Mouse (Mus musculus) hindbrain, embryonic 16.5 days (tissue): ENCODE data around the gene Urod. TPM values are rescaled to one million over a fixed set of nuclear protein-coding genes. Genes with fewer than 3 reads are reported as not detected.
A peak's percentile ranks its signal among the peaks of the same experiment; 100 is the strongest.

ENCODE experiments used
- ATAC-seq: fragments of 200-750 bp; cut with Nextera tagmentation; 2 replicates; pipeline ENCODE4 v1.8.0; 2017; ENCODE audit warnings: moderate TSS enrichment, moderate library complexity
- H3K27ac ChIP-seq: fragments of 300-500 bp; sonication (generic); 2 replicates; pipeline ENCODE4 v1.5.1; 2014; ENCODE audit warnings: low read depth, mild to moderate bottlenecking, control low read depth, low read length, moderate library complexity
- H3K27me3 ChIP-seq: fragments of 300-500 bp; sonication (generic); replicated peaks from 2 replicates; pipeline ENCODE4 v1.6.1; 2014; ENCODE audit warnings: low read length; ENCODE audit not compliant: control insufficient read depth, insufficient read depth
- H3K36me3 ChIP-seq: fragments of 300-500 bp; sonication (generic); 2 replicates; pipeline ENCODE4 v1.6.1; 2014; ENCODE audit warnings: mild to moderate bottlenecking, low read length, moderate library complexity, mixed read lengths; ENCODE audit not compliant: control insufficient read depth, insufficient read depth
- H3K4me1 ChIP-seq: fragments of 300-500 bp; sonication (generic); 2 replicates; pipeline ENCODE4 v1.6.1; 2014; ENCODE audit warnings: low read depth, low read length; ENCODE audit not compliant: control insufficient read depth, insufficient read depth
- H3K4me2 ChIP-seq: fragments of 300-500 bp; sonication (generic); 2 replicates; pipeline ENCODE4 v1.6.1; 2014; ENCODE audit warnings: mild to moderate bottlenecking, low read length, control low read depth, moderate library complexity
- H3K4me3 ChIP-seq: fragments of 300-500 bp; sonication (generic); 2 replicates; pipeline ENCODE4 v1.5.1; 2014; ENCODE audit warnings: mild to moderate bottlenecking, low read length, control low read depth, moderate library complexity
- H3K9ac ChIP-seq: fragments of 300-500 bp; sonication (generic); 2 replicates; pipeline ENCODE4 v1.6.1; 2014; ENCODE audit warnings: low read depth, mild to moderate bottlenecking, control low read depth, low read length, moderate library complexity
- H3K9me3 ChIP-seq: fragments of 300-500 bp; sonication (generic); 2 replicates; pipeline ENCODE4 v1.6.1; 2014; ENCODE audit warnings: mild to moderate bottlenecking, low read length, moderate library complexity; ENCODE audit not compliant: control insufficient read depth
- WGBS: fragments of 180-500 bp; shearing (Covaris S2); extraction: QIAGEN DNeasy Blood & Tissue Kit; methylation state at CpG from one replicate; pipeline ENCODE4 v1.1.7; 2014; 5-methylcytosine and 5-hydroxymethylcytosine counted together
- polyA plus RNA-seq: library from polyadenylated mRNA; unstranded; fragments of >200 nt; fragmentation: Nextera tagmentation; extraction: Ambion mirVana; gene quantifications from 2 replicates; pipeline ENCODE4 v1.2.1, GENCODE M21; 2015

Urod gene
- polyA plus RNA-seq, 1 experiment from 2014 or later, result 59.8 TPM

- no peak for ATAC-seq
Measured at GRCm38 (mm10) chr4:116954951-116955350, 39.3 kb downstream of the Urod start.

GRCm38 (mm10) chr4:116951642-116952041 lies 42.6 kb downstream of the Urod start:
- no peak overlapping the region for H3K4me3 ChIP-seq
- 43% methylated on average over 1 of the region's 1 CpGs for WGBS
- no peak for ATAC-seq
- no peak overlapping the region for H3K9ac ChIP-seq
- H3K27ac ChIP-seq, result no peak overlapping the region
- H3K4me1 ChIP-seq, result no peaks in the 10 kb centered on the region
- H3K27me3 ChIP-seq, result no peaks in the 10 kb centered on the region
- H3K4me2 ChIP-seq, result no peak overlapping the region
- no peaks in the 10 kb centered on the region for H3K36me3 ChIP-seq
- H3K9me3 ChIP-seq, result no peaks in the 10 kb centered on the region

More at GRCm38 (mm10) chr4:116954951-116955350, 39.3 kb downstream of the Urod start:
- Histone ChIP-seq H3K4me2 (no peak overlapping the region), H3K4me3 (no peak overlapping the region), H3K9me3 (no peaks in the 10 kb centered on the region), H3K36me3 (no peaks in the 10 kb centered on the region), H3K4me1 (no peaks in the 10 kb centered on the region), H3K27ac (no peak overlapping the region), H3K27me3 (no peaks in the 10 kb centered on the region), H3K9ac (no peak overlapping the region)
- WGBS, result 88% methylated on average over 7 of the region's 7 CpGs

- H3K9ac ChIP-seq, result no peak overlapping the region
- no peak overlapping the region for H3K4me3 ChIP-seq
- peak; percentile 50; the same call in 1 of the 2 replicates for ATAC-seq
- no peaks in the 10 kb centered on the region for H3K9me3 ChIP-seq
- no peak overlapping the region for H3K4me2 ChIP-seq
- H3K27me3 ChIP-seq, result no peaks in the 10 kb centered on the region
- peaks cover 3% of the 10 kb centered on the region for H3K4me1 ChIP-seq
- H3K27ac ChIP-seq, result no peak overlapping the region
- 20% methylated on average over 5 of the region's 5 CpGs for WGBS
- no peaks in the 10 kb centered on the region for H3K36me3 ChIP-seq
Measured at GRCm38 (mm10) chr4:116944055-116944454, 50.2 kb downstream of the Urod start.

GRCm38 (mm10) chr4:116942695-116943094 lies 51.5 kb downstream of the Urod start:
- Histone ChIP-seq H3K4me1 (peaks cover 3% of the 10 kb centered on the region), H3K9ac (no peak overlapping the region), H3K9me3 (no peaks in the 10 kb centered on the region), H3K36me3 (no peaks in the 10 kb centered on the region), H3K4me2 (no peak overlapping the region), H3K4me3 (no peak overlapping the region), H3K27ac (no peak overlapping the region), H3K27me3 (no peaks in the 10 kb centered on the region)
- WGBS, result 39% methylated on average over 2 of the region's 2 CpGs
- ATAC-seq, result no peak

Other genes starting within 250 kb of the Urod start
- 29.6 and 30.1 TPM in 2 replicates for gene Toe1, start 186.8 kb downstream of the Urod start, polyA plus RNA-seq
- gene Mutyh, start 186.7 kb downstream of the Urod start, polyA plus RNA-seq, result 6.8 and 9.1 TPM in 2 replicates
- 2.1 and 2.3 TPM in 2 replicates for gene Hpdl, start 172.7 kb downstream of the Urod start, polyA plus RNA-seq
- gene Zswim5, start 117.0 kb downstream of the Urod start, polyA plus RNA-seq, result 4.1 and 4.8 TPM in 2 replicates
- 22.0 and 23.9 TPM in 2 replicates for gene Hectd3, start 904 bp upstream of the Urod start, polyA plus RNA-seq
- 44.9 and 47.5 TPM in 2 replicates for gene Eif2b3, start 25.0 kb upstream of the Urod start, polyA plus RNA-seq
- gene Ptch2, start 101.7 kb upstream of the Urod start, polyA plus RNA-seq, result 7.8 and 9.6 TPM in 2 replicates
- 3.9 and 4.9 TPM in 2 replicates for gene Btbd19, start 131.3 kb upstream of the Urod start, polyA plus RNA-seq
- 1.5 and 1.8 TPM in 2 replicates for gene Tctex1d4, start 132.4 kb upstream of the Urod start, polyA plus RNA-seq
- 24.0 and 24.8 TPM in 2 replicates for gene Plk3, start 139.6 kb upstream of the Urod start, polyA plus RNA-seq
- gene Rps8, start 161.8 kb upstream of the Urod start, polyA plus RNA-seq, result 320 and 403 TPM in 2 replicates
- gene Kif2c, start 188.2 kb upstream of the Urod start, polyA plus RNA-seq, result 10.1 and 14.0 TPM in 2 replicates